Mouse (Mus musculus) neural tube, embryonic 13.5 days (tissue): ENCODE results near the gene Trim11. TPM values are rescaled to one million over a fixed set of nuclear protein-coding genes. Genes with fewer than 3 reads are reported as not detected.
A peak's percentile ranks its signal among the peaks of the same experiment; 100 is the strongest.

Experiments used
- ATAC-seq: fragments of 200-750 bp; cut with Nextera tagmentation; 2 replicates; pipeline ENCODE4 v1.8.0; 2017; ENCODE audit warnings: low read depth, mild to moderate bottlenecking, moderate TSS enrichment, moderate library complexity
- H3K27ac ChIP-seq: fragments of 300-500 bp; sonication (generic); replicated peaks from 2 replicates; pipeline ENCODE4 v1.5.1; 2015; ENCODE audit warnings: moderate library complexity, mild to moderate bottlenecking, inconsistent platforms
- H3K27me3 ChIP-seq: fragments of 300-500 bp; sonication (generic); 2 replicates; pipeline ENCODE4 v1.6.1; 2015; ENCODE audit warnings: mild to moderate bottlenecking, inconsistent platforms
- H3K36me3 ChIP-seq: fragments of 300-500 bp; sonication (generic); 2 replicates; pipeline ENCODE4 v1.6.1; 2015; ENCODE audit warnings: mild to moderate bottlenecking, inconsistent platforms
- H3K4me1 ChIP-seq: fragments of 300-500 bp; sonication (generic); replicated peaks from 2 replicates; pipeline ENCODE4 v1.6.1; 2015; ENCODE audit warnings: inconsistent platforms
- H3K4me2 ChIP-seq: fragments of 300-500 bp; sonication (generic); 2 replicates; pipeline ENCODE4 v1.6.1; 2015; ENCODE audit warnings: inconsistent platforms, mild to moderate bottlenecking, moderate library complexity
- H3K4me3 ChIP-seq: fragments of 300-500 bp; sonication (generic); 2 replicates; pipeline ENCODE4 v1.5.1; 2015; ENCODE audit warnings: mild to moderate bottlenecking, inconsistent platforms
- H3K9ac ChIP-seq: fragments of 300-500 bp; sonication (generic); 2 replicates; pipeline ENCODE4 v1.6.1; 2015; ENCODE audit warnings: moderate library complexity, mild to moderate bottlenecking, inconsistent platforms
- H3K9me3 ChIP-seq: fragments of 300-500 bp; sonication (generic); 2 replicates; pipeline ENCODE4 v1.6.1; 2016; ENCODE audit warnings: inconsistent platforms
- WGBS: fragments of 180-500 bp; shearing (Covaris S2); methylation state at CpG from one replicate; pipeline ENCODE4 v1.1.7; 2015; 5-methylcytosine and 5-hydroxymethylcytosine counted together
- polyA plus RNA-seq: library from polyadenylated mRNA; unstranded; fragments of >200 nt; fragmentation: Nextera tagmentation; extraction: Ambion mirVana; gene quantifications from 2 replicates; pipeline ENCODE4 v1.2.1, GENCODE M21; 2015

Trim11 gene
- polyA plus RNA-seq, 1 experiment from 2014 or later, result 19.7 TPM

DNA sequence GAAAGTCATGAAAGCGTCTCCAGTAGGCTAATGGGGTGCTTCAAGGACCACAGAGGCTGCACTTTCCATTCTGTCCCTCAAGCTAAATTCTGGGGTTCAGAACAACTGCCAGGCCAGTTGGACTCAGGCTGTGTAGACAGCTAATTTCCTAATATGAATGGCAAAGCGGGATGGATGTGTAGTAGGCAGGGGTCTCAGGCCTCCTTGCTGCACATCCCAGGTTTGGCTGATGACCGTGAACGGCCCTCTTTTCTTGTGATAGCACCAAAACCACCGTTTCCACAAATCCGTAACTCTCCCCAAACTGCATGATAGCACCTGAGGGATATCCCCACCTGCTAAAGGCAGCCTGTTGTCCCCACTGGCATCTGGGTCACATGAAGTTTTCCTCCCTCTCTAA, 19.4 kb upstream of the Trim11 start:
- Histone ChIP-seq H3K27ac (no peak overlapping the region), H3K4me1 (peaks cover 42% of the 10 kb centered on the region), H3K36me3 (0 out of 2 replicates have a peak, but pooled peaks cover 15% of the 10 kb centered on the region), H3K9me3 (no peaks in the 10 kb centered on the region), H3K4me3 (no peak overlapping the region), H3K4me2 (peak overlapping the region; percentile 87), H3K27me3 (peaks cover 16% of the 10 kb centered on the region), H3K9ac (peak overlapping the region; percentile 95; the same call in 1 of the 2 replicates)
- ATAC-seq, result no peak
- WGBS, result 81% methylated on average over 6 of the region's 6 CpGs

DNA sequence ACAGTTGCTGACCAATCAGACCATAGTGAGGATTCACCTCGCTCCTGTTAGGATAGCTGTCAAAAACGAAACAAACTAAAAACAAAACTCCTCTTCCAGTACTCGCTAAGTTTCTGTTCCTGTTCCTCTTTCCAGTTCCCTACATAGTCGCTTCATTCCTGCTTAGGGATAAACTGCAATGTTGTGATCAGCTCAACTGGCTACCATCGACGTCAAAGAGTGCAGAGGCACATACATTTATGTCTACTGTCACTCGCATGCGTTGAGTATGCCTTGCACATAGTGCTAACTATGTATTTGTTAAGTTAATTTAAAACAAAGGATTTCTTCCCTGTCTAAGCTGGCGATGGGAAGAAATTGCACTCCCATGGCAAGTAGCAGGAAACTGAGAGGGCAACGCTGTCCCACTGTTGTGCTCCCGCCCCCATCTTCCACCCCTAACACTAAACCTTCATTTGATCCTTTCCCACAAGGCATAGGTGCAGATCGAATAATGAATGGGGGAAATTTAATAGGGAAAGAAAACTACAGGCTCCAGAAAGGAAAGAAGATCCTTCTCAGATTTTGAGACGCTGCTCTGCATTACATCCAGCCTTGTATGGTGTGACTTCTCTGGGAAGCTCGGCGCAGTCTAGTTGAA, 18.6 kb upstream of the Trim11 start:
- H3K4me2 ChIP-seq, result peak overlapping the region; percentile 87
- H3K27me3 ChIP-seq, result peaks cover 16% of the 10 kb centered on the region
- H3K4me3 ChIP-seq, result peak overlapping the region; percentile 47
- H3K9me3 ChIP-seq, result no peaks in the 10 kb centered on the region
- peak overlapping the region; percentile 84 for H3K27ac ChIP-seq
- H3K36me3 ChIP-seq, result 0 out of 2 replicates have a peak, but pooled peaks cover 15% of the 10 kb centered on the region
- 31% methylated on average over 15 of the region's 15 CpGs for WGBS
- peaks cover 42% of the 10 kb centered on the region for H3K4me1 ChIP-seq
- peak overlapping the region; percentile 73 for H3K9ac ChIP-seq
- ATAC-seq, result no peak

GRCm38 (mm10) chr11:58959921-58960465, 17.9 kb upstream of the Trim11 start:
- Histone ChIP-seq H3K4me3 (peak overlapping the region; percentile 47), H3K27me3 (peaks cover 16% of the 10 kb centered on the region), H3K27ac (peak overlapping the region; percentile 84), H3K4me2 (peak overlapping the region; percentile 87), H3K9ac (peak overlapping the region; percentile 73), H3K4me1 (peaks cover 47% of the 10 kb centered on the region), H3K9me3 (no peaks in the 10 kb centered on the region), H3K36me3 (0 out of 2 replicates have a peak, but pooled peaks cover 15% of the 10 kb centered on the region)
- ATAC-seq, result peak; percentile 78
- 2% methylated on average over 40 of the region's 40 CpGs for WGBS

DNA sequence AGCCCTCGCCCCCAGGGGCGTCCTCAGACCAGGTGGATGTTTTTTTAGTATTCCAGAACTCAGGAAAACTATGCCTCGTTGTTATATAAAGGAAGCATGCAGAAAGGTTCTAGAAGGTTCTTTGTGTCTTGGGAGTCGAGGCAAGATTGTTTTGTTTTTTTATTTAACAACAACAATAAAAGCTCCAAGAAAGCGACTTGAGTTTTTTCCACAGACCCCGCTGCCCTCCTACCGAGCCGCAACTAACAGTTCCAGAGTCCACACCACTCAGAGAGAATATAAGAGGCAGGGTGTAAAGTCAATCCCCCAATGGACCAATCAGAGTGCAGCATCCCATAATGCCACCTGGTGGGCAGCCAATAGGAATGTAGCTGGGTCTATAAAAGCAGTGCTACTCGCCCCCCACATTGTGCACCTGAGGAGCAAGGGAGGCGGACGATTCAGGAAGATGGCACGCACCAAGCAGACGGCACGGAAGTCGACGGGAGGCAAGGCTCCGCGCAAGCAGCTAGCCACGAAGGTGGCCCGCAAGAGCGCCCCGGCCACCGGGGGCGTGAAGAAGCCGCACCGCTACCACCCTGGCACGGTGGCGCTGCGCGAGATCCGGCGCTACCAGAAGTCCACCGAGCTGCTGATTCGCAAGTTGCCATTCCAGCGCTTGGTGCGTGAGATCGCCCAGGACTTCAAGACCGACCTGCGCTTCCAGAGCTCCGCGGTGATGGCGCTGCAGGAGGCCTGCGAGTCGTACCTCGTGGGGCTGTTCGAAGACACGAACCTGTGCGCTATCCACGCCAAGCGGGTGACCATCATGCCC, 16.3 kb upstream of the Trim11 start:
- WGBS, result 61% methylated on average over 50 of the region's 50 CpGs
- ATAC-seq, result no peak

GRCm38 (mm10) chr11:58963543-58963942, 14.3 kb upstream of the Trim11 start:
- no peak for ATAC-seq
- peaks cover 16% of the 10 kb centered on the region for H3K27me3 ChIP-seq
- H3K4me3 ChIP-seq, result no peak overlapping the region
- no peak overlapping the region for H3K4me2 ChIP-seq
- H3K9me3 ChIP-seq, result no peaks in the 10 kb centered on the region
- peaks cover 21% of the 10 kb centered on the region for H3K4me1 ChIP-seq
- no peak overlapping the region for H3K9ac ChIP-seq
- WGBS, result 29% methylated on average over 17 of the region's 17 CpGs
- no peak overlapping the region for H3K27ac ChIP-seq
- H3K36me3 ChIP-seq, result peaks cover 10% of the 10 kb centered on the region; the same call in 1 of the 2 replicates

More for the DNA sequence above, 16.3 kb upstream of the Trim11 start:
- no peak overlapping the region for H3K9ac ChIP-seq
- no peak overlapping the region for H3K4me2 ChIP-seq
- H3K36me3 ChIP-seq, result 0 out of 2 replicates have a peak, but pooled peaks cover 15% of the 10 kb centered on the region
- no peaks in the 10 kb centered on the region for H3K9me3 ChIP-seq
- H3K27me3 ChIP-seq, result peaks cover 16% of the 10 kb centered on the region
- peaks cover 40% of the 10 kb centered on the region for H3K4me1 ChIP-seq
- no peak overlapping the region for H3K27ac ChIP-seq
- H3K4me3 ChIP-seq, result no peak overlapping the region

GRCm38 (mm10) chr11:58964216-58964615, 13.7 kb upstream of the Trim11 start:
- 83% methylated on average over 7 of the region's 7 CpGs for WGBS
- Histone ChIP-seq H3K4me2 (no peak overlapping the region), H3K9ac (no peak overlapping the region), H3K27ac (no peak overlapping the region), H3K4me3 (no peak overlapping the region), H3K9me3 (no peaks in the 10 kb centered on the region), H3K36me3 (peaks cover 9% of the 10 kb centered on the region; the same call in 1 of the 2 replicates), H3K27me3 (peaks cover 16% of the 10 kb centered on the region), H3K4me1 (peaks cover 14% of the 10 kb centered on the region)
- ATAC-seq, result no peak

GRCm38 (mm10) chr11:58965001-58965760, 12.7 kb upstream of the Trim11 start:
- peak overlapping the region; percentile 32; the same call in 1 of the 2 replicates for H3K9ac ChIP-seq
- WGBS, result 49% methylated on average over 12 of the region's 12 CpGs
- H3K4me3 ChIP-seq, result no peak overlapping the region
- peaks cover 16% of the 10 kb centered on the region for H3K27me3 ChIP-seq
- no peak for ATAC-seq
- H3K27ac ChIP-seq, result no peak overlapping the region
- H3K4me2 ChIP-seq, result no peak overlapping the region
- H3K36me3 ChIP-seq, result peaks cover 13% of the 10 kb centered on the region
- H3K4me1 ChIP-seq, result peaks cover 8% of the 10 kb centered on the region
- H3K9me3 ChIP-seq, result no peaks in the 10 kb centered on the region

- H3K4me1 ChIP-seq, result peaks cover 8% of the 10 kb centered on the region
- H3K4me3 ChIP-seq, result no peak overlapping the region
- peaks cover 7% of the 10 kb centered on the region; the same call in 1 of the 2 replicates for H3K27me3 ChIP-seq
- no peak overlapping the region for H3K27ac ChIP-seq
- no peak for ATAC-seq
- 94% methylated on average over 1 of the region's 1 CpGs for WGBS
- H3K4me2 ChIP-seq, result no peak overlapping the region
- no peak overlapping the region for H3K9ac ChIP-seq
- H3K9me3 ChIP-seq, result no peaks in the 10 kb centered on the region
- H3K36me3 ChIP-seq, result peaks cover 25% of the 10 kb centered on the region
Observed at GRCm38 (mm10) chr11:58967346-58967745, 10.5 kb upstream of the Trim11 start.

- no peak overlapping the region for H3K4me3 ChIP-seq
- H3K27me3 ChIP-seq, result no peaks in the 10 kb centered on the region
- H3K4me2 ChIP-seq, result no peak overlapping the region
- 86% methylated on average over 7 of the region's 7 CpGs for WGBS
- H3K4me1 ChIP-seq, result peaks cover 8% of the 10 kb centered on the region
- no peak overlapping the region for H3K9ac ChIP-seq
- no peak overlapping the region for H3K27ac ChIP-seq
- peaks cover 26% of the 10 kb centered on the region for H3K36me3 ChIP-seq
- ATAC-seq, result no peak
- H3K9me3 ChIP-seq, result no peaks in the 10 kb centered on the region
Observed at GRCm38 (mm10) chr11:58968551-58968950, 9.3 kb upstream of the Trim11 start.

- Histone ChIP-seq H3K4me1 (peaks cover 13% of the 10 kb centered on the region), H3K9me3 (no peaks in the 10 kb centered on the region), H3K4me2 (no peak overlapping the region), H3K36me3 (peaks cover 26% of the 10 kb centered on the region), H3K27ac (no peak overlapping the region), H3K9ac (no peak overlapping the region), H3K4me3 (no peak overlapping the region), H3K27me3 (no peaks in the 10 kb centered on the region)
- ATAC-seq, result no peak
- WGBS, result 88% methylated on average over 8 of the region's 8 CpGs
Observed at GRCm38 (mm10) chr11:58969027-58969426, 8.9 kb upstream of the Trim11 start.

DNA sequence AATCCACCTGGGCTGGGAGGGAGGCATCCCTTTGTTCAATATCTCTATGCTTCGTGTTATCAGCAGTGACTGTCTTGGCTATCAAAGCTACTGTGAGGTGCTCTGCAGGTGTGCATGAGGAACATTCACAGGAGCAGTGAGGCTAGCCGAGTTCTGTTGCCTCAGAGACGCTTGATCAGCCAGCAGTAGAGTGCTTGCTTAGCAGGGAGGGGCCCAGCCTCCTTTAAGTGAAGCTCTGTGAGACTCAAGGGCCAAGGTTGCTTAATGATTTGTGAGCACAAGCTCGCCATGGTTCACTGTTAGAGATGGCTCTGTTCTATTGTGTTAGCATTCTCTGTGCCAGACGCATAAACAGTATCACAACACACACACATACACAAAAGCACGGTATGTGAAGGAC, 8.2 kb upstream of the Trim11 start:
- no peaks in the 10 kb centered on the region for H3K27me3 ChIP-seq
- ATAC-seq, result no peak
- peaks cover 18% of the 10 kb centered on the region for H3K4me1 ChIP-seq
- no peak overlapping the region for H3K27ac ChIP-seq
- no peak overlapping the region for H3K4me2 ChIP-seq
- H3K4me3 ChIP-seq, result no peak overlapping the region
- H3K9me3 ChIP-seq, result no peaks in the 10 kb centered on the region
- no peak overlapping the region for H3K9ac ChIP-seq
- H3K36me3 ChIP-seq, result peaks cover 29% of the 10 kb centered on the region
- WGBS, result 80% methylated on average over 6 of the region's 6 CpGs
